Mouse (Mus musculus) megakaryocyte progenitor cell, adult 5-6 weeks (primary cell): ENCODE results near the gene Smndc1. TPM values are rescaled to one million over a fixed set of nuclear protein-coding genes. Genes with fewer than 3 reads are reported as not detected.

Experiments used
- ATAC-seq: replicated peaks from 2 replicates; pipeline ENCODE4 v1.8.0; 2016; ENCODE audit warnings: mild to moderate bottlenecking, moderate TSS enrichment, inconsistent platforms; ENCODE audit not compliant: poor library complexity
- total RNA-seq, 2 experiments: library from RNA; stranded (forward) in 1 of 2; stranded (reverse) in 1 of 2; fragments of 157-497, 149-512 nt in 1 of 2; fragments of 200-1000 nt in 1 of 2; gene quantifications; 2 replicates each; pipeline versions ENCODE4 v1.2.3 to v1.2.4; 2015 to 2017

Gene Smndc1
- total RNA-seq, 2 experiments from 2014 or later = 32.3 to 83.5 TPM

DNA sequence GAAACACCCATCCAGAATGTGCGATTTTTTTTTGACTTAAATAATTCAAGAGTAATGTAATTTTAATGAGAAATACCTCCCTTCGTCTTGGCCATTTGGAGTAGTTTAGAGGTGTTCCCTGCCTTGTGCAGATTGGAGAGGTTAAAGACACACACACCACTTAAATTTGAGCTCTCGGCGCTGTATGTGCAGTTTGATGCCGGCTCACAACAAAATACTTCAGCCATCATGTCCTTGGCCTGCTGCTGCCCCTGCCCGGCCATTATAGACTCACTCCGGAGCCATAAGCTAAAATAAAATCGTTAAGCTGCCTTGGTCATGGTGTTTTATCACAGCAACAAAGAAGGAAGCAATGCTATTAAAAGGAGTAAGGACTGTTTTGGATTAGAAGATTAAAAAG is 1.0 kb upstream of the Smndc1 start:
- no peak for ATAC-seq

DNA sequence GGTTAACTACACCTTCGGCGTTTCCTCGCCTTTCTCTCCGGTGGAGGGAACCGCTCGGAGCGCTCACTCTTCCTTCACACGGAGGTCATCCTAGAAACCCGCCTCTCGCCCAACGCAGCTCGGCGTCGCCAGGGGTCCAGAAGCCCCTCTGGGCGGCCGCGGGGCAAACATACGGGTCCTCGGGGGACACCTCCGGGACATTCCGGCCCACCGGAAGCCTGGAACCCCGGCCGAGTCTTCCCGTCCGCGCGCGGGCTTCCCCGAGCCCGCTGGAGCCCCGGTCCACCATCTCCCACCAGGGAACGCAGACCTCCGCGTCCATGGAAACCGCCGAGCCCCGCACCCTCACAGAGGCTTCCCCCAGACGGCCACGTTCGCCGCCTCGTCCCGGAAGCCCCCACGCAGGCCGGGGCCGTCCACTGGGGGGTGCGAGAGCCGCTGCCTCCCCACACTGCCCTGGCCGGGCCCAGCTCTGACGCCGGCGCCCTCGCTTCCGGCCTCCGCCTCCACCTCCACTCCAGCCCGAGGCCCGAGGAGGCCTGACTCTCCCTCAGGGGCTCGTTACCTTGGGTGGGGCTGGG is 437 bp downstream of the Smndc1 start:
- peak; percentile 31 for ATAC-seq

DNA sequence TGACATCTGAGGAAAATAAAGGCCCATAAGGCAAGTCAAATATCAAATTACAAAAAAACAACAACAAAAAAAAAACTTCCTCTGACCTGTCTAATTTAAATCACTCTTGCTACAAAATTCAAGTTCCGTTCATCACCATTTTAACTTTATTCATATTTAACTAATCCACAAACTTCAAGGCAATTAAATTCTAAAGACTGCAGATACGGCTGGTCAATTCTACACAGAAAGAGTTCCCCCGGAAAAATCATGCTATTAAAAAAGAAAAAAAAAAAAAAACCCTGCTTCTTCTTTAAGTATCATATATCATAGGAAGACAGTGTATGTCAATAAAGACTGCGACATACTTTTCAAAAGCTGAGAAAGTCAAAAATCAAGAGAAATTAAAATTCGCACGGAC is 961 bp downstream of the Smndc1 start:
- ATAC-seq = no peak

DNA sequence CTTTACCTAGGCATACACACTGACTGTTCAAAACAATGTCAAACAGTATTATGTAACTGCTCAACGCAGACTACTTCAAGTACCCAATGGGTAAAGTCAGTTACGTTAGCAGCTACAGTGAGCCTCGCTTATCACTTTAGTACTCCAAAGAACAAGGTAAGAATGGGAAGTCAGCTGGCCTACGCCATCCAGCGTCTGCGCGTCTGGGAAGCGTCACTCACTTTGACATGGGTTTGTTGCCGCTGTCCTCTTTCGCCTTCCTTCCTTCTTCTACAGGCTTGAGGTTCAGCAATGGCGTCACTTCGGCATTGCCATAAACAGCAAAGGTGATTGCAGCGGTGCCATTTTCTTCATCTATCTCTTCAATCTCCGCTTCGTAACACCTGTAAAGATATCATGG is 7.0 kb downstream of the Smndc1 start:
- ATAC-seq = no peak

DNA sequence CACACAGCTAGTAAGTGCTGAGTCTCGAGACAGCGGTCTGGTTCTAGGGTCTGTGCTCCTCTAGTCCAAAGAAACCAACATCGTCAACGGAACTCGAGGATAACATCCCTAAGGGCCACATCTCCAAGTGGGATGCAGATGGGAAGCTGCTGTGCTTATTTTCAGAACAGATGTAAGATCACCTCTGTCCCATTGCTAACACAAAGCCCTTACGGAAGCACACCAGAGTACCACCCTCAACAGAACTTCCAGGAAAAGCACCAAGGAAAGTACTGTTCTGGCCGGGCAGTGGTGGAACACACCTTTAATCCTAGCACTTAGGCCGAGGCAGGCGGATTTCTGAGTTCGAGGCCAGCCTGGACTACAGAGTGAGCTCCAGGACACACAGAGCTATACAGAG is 12.0 kb downstream of the Smndc1 start:
- ATAC-seq = no peak

DNA sequence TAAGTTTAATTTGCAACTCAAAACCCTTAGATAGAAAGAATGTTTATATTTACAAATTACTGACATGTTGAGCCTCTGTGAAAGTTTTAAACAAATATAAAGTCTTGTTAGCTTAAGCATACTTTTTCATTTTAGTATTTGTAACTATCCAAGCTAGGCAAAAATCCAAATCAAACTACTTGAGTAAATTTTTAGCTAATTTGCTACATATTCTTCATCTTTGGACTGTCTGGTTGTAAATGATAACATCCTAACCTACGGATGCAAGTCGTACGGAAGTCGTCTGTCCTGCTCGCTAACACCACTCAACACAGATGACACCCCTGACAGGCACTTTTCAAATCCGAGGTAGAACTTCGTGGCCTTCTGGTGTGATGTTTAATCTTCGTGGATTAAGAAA is 12.7 kb downstream of the Smndc1 start:
- no peak for ATAC-seq

DNA sequence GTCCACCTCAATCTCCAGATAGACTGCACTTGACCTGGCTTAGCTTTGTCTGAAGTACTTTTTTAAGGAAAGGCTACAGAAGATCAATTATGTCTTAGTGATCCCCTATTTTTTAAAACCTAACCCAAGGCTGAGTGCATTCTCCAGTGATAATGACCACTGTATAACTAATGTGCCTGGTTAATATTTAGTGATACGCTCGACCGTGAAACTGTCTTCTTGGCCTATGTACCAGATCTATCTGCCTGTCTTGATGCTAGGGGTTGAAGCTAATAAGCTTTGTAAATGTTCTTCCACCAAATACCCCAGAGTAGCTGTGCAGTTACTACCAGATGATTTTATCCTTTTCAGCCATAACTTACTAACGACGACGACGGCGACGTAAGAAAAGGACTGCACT is 14.6 kb downstream of the Smndc1 start:
- no peak for ATAC-seq

DNA sequence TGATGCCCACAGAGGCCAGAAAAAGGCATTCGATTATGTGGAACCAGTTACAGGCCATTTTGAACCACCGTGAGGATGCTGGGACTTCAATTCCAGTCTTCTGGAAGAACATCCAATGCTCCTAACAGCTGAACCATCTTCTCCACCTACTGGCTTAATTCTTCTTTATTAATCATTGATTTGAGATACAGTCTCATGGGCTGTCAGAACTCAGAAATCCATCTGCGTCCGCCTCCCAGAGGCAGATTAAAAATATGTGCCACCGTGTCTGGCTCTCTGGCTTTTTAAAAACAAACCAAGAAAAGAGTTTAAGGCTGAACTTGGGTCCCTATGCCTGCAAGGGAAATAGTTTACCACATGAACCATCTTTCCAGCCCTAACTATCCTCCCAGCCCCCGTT is 15.1 kb downstream of the Smndc1 start:
- ATAC-seq = no peak

DNA sequence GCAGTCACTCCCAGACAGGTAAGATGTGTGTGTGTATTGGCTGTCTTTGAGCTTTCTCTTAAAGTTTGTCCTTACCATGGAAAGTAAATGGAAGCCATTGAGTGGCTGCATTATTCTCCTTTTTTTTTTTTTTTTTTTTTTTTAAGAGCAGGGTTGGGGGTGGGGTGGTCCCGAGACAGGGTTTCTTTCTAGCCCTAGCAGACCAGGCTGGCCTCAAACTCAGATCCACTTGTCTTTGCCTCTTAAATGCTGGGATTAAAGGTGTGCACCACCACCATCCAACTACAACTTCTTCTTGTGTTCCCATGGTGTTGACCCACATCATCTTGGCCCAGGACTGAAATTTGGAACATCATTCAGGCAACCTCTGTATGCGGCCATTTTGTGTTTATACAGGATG is 16.8 kb downstream of the Smndc1 start:
- no peak for ATAC-seq

DNA sequence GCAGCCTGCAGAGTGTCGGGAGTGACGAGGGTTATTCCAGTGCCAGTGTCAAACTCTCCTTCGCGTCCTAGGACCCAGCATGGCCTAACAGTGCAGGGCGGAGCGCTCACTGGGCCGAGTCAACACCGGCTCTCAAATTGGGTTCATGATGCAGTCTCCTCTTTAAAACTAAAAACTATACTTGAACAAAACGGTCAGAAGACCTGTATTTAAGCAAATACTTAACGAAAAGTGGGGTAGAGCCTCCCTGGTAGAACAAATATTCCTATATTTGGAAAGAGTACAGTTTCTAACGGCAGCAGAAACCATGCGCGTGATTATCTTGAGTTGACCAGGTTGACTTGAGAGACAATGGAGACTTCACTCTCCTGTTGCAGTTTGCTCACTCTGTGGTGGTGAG is 18.7 kb downstream of the Smndc1 start, which contains the start of gene Gm10197:
Gene Gm10197 (minus strand): TSS at position 101 of the 400 bp plus-strand sequence.
- no peak for ATAC-seq

DNA sequence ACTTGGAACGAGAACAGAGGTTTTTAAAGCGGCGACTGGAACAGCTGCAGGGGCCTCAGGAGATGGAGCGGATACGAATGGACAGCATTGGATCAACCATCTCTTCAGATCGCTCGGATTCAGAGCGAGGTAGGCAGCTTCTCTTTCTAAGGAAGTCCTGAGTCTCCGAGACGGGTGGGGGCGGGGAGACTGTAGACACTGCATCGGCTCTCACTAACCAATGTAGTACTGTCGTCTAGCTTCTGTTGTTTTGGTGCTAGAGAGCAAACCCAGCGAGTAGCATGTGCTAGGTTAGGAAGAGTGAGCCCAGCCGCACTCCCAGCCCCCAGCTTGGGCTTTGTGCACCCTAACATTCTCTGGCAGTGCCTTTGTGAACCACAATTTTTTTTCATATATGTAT is 20.1 kb downstream of the Smndc1 start:
- no peak for ATAC-seq

DNA sequence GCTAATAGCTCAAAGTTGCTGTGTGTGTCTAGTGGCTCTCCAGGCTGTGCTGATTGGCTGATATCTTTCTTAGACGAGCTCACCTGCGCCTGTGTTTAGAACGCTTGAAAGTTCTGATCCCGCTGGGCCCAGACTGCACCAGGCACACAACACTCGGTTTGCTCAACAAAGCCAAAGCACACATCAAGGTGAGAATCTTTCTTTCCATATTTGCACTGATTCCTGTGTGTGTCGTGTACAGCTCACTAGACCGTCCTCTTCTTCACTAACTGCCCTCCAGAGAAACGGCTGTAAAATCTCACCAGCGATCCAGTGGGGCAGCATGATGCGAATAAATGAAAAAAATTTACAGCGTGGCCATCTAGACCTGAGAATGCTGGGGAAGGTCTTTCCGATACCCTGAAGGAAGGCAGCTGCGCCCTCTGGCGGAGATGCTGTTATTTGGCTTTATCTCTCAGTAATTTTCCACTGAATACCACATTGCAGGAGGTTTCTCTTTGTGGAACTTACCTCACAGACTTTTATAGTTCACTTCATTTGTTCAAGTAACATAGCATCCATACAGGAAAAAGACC is 20.8 kb downstream of the Smndc1 start:
- peak; percentile 89 for ATAC-seq

DNA sequence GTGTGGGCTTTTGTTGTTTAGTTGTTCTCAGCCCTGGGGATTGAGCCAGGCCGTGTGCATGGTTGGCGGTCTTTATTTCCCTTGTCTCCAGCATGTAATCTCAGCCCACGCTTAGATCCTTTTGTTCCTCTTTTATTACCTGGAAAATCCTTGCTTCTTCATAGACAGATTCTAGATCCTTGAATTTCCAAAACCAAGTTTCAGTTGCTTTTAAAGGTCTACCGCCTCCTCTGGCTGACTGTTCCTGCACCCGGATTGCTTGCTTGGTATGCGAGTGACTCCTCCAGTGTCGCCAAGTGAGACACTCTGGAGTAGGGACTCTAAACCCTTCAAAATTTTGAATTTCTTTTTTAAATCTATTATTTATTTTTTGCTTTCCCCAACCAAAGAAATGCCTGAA is 23.5 kb downstream of the Smndc1 start:
- ATAC-seq = no peak

DNA sequence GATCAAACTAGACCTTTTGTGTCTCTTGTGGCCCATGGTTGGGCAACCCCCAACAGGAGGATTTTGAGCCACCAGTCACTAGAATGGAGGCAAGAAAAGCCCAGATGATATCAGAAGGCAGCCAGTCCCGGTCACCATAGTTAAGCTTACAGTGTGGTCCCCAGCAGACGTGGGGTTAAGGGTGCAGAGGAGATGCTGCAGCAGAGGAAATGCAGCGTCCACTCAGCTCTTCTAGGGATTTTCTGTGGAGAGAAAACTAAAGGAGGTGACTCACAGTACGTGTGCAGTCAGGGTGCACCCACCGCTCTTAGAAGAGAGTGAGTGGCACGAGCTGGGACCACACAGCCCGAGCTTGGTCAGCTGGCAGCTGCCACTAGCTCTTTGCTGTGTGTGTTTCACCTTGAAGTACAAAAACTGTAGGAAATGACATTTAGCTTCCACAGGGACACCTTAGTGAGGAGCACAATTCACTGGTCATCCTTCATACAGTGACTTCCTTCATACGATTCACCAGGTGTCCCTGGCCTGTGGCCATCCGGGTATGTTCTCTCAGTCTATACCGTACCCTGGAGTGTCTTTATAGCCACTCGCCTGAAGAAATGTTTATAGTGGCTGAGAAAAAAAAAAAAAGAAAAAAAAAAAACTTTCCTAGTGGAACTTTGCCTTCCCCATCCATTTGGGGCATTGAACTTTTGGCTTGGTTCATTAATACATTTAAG is 24.2 kb downstream of the Smndc1 start:
- ATAC-seq = no peak

DNA sequence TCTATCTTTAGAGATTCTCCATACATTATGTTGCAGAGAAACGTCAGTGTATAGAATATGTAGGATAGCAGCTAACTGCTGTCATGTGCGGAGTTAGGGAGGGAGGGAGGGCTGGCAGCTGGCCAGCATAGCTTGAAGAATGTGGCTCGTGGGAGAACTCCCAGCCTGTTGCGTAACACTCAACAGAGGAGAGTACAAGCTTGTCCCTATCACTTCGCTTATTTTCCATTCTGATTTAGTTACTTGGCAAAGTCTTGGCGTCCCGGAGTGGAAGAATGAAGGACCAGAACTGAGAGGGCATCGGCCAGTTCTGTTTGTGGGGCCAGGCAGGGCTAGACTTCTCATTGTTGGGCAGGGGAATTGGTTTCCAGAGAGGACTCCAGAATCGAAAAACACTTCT is 25.4 kb downstream of the Smndc1 start:
- peak; percentile 40; the same call in 1 of the 2 replicates for ATAC-seq

DNA sequence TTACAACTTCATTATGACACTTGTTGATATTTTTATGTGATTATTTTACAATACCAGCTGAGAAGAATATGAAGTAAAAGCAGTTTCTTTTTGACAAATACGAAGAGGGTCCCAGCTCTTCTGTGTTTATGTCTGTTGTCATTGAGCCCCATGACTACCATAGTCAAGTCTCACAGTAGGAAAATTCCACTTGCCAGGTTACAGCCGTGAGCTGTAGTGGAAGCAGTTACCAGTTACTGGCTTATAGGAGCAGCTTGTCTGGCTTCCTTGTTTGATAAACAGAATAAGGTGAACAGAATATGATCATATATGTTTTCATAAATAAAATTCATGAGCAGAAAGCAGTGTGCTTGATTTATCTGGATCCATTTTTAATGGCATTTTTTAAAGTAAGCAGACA is 25.8 kb downstream of the Smndc1 start:
- no peak for ATAC-seq

DNA sequence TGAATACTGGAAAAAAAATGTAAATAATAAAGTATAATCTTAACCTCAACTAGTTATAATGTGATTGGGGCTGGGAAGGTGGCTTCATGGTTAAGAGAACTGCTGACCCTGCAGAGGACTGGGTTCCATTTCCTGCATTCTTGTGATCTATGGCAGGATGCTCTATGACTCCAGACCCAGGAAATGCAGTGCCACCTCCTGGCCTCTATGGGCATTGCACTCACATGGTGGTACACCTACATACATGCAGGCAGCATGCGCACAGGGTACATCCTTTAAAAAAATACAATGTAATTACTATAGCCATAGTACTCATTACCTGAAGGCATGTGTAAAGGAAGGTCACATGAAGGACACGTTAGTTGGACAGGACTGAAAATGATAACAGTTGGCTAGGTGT is 27.4 kb downstream of the Smndc1 start:
- ATAC-seq = peak; percentile 76

DNA sequence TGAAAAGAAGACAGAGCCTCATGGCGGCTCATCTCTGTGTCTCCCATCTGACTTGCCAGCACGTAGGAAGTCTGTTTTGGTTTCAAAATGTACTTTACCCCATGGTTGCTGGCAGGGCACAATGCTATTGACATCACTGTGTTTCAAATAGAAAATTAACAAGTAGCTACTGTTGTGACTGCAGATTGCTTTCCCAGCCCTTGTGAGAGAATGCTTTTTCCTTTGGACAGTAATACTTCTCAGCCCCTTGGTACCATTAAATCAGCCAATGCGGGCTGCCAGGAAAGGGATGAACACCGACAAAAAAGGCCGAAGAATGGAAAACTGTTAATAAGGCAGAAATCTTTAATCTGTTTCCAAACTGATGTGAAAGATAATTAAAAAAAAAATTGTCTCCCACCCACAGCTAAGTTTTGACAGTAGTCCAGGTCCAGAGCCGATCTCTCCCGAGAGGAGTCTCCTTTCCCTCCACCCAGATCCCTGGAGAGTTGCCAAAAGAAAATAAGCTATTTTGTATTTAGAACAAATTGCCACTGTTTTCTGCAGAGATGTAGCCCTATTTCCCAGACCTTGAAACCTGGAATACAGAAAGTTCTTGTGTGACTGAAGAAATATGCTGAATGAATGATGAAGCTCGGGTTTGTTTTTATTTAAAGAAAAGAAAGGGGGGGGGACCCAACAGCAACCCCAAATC is 30.0 kb downstream of the Smndc1 start:
- no peak for ATAC-seq

DNA sequence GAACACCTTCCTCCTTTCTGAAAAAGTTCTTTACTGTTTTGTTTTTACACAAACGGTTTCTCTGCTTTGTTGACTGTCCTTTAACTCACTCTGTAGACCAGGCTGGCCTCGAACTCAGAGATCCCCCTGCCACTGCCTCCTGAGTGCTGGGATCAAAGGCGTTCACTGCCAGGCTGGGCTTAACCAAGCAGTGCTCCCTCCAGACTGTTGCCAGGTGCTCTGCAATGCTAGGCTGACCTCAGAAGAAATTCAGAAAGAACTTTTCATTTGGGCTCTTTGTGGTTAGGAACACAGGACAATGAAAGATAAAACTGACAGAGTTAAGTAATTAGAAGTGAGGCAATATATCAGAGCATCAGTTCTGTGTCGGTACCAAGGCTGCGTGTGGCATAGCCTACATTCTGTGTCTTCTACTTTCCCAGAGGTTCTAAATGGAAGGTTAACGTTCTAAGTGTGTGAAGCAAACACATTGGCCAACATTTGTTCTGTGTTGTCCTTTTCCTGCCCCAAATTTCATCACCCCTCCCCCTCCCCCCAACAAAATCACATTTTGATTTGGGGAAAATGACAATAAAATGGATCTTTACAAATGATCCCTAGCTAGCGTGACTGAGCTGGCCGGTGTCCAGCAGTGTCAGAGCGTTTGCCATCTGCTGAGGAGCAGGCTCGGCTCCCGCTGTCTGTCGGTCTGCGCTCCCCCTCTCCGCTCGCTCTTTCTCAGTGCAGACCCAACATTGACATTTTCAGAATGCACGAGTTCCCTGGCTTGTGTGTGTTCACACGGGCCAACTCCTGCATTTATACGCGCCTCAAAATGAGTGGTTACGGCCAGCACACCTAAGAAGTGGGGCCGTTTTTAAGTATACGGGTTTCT is 31.0 kb downstream of the Smndc1 start:
- peak; percentile 17; the same call in 1 of the 2 replicates for ATAC-seq

DNA sequence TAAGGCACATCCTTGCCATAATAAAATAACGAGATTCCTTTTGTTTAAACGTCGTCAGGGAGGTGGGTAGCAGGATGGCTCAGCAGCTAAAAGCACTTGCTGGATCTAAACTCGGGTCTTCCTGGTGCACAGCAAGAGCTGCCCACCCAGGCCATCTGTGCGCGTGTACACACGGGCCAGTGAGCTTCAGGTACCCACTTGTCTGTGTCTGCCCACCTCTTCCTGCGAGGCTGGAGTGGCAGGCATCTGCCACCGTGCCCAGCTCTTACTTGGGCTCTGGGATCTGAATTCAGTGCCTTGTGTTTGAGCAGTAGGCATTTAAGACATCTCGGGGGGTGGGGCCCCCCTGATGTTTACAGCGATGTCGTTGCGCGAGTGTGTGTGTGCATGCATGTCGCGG is 35.3 kb downstream of the Smndc1 start:
- ATAC-seq = no peak
